Mouse (Mus musculus) layer of hippocampus, adult 9-11 months (tissue): ENCODE measurements at regions not wholly inside any gene's neighbourhood (a gene's known extent, or its start where the extent isn't known, plus 50 kb on each side); places are given as distances from the start of the nearest gene placed in this dataset.
A peak's percentile ranks its signal among the peaks of the same experiment; 100 is the strongest.

Source experiments
- DNase-seq: peaks from one replicate; pipeline ENCODE4 v3.0.0; 2022

DNA sequence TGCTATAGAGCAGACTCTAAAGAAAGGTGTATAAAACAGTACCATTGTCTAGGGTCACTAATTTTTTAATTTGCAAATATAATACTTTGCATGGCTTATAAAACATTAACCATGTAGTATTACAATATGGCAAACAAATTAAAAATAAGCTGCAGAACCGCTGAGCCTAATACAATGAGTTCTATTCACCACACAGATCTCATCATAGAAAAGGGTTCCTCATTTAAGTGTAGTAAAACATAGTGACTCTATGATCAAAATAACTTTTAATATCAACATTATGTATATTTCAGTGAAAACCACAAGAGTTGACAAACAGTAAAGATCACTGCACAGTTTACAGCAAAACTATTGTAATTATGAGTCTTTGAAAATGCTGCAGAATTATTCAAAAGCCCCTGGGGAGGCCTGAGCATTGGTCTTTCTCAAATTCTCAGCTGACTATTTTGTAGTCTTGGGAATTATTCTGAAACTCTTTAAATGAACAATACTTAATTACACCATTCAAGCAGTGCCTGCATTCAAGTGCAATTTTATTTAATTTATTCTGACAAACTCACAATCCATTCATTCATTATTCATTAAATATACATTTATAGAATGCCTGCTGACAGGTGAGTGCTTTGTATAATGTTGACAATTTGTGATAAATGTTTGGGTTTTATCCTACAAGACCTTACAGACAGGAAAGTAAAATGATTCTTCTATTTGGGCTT, 60.3 kb downstream of the Pcdh20 start:
- no peak for DNase-seq

DNA sequence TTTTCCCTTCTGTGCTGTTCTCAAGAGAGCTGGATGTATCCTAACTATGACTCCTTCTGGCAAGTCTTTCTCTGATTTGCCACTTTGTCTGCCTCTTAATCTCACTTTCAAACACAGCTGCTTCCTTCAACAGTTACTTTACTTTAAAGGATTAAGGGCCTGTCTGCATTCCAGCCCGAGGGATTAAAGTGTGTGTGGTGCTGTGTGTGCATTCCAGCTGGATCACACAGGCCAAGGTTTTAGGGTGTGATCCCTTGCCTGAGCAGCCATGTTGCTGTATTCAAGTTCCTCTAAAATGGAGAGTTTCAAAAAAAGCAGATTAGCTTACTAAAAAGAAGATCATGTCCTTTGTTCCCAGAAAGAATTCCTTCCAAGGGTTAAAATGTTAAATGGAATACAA, 71.9 kb downstream of the Pcdh20 start:
- no peak for DNase-seq

DNA sequence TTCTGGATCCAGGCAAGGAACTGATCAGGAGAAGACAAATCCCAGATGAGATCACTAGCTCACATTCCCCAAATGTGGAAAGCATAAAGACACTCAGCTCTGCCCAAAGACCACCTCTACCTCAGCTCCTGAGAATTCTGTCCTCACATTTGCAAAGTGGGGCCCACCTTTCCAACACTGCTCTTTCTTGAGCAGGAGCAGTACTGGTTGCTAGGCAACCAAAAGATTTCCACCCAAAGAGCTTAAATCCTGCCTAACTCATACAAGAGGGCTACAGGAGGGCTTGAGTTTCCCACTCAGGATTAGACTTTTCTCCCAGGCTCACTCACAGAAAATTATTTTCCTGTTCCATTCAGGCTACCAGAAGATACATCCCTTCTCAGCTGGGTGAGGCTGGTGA, 74.0 kb downstream of the Pcdh20 start:
- DNase-seq = no peak

- no peak for DNase-seq
These were observed 76.2 kb downstream of the Pcdh20 start for GRCm38 (mm10) chr14:88395016-88395415.

GRCm38 (mm10) chr14:88384553-88384952, 86.6 kb downstream of the Pcdh20 start:
- no peak for DNase-seq

DNA sequence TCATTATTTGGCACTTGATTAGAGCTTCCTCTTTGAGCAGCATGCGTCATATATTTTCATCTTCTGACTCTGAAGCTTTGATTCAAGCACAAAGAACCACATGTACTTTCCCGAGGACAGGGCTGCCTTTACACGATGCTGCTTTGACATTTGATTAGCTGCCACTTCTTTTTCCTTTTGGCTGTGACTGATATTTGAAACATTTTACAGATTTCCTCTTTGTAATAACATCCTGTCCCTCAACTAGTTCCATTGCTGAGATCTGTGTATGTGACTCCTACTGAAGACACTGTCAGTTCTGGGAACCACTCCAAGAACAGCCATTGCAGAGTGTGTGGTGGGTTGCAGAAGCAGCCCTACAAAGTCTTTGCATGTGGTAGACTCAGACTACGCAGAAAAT, 124.0 kb downstream of the Pcdh20 start:
- peak; percentile 90 for DNase-seq

DNA sequence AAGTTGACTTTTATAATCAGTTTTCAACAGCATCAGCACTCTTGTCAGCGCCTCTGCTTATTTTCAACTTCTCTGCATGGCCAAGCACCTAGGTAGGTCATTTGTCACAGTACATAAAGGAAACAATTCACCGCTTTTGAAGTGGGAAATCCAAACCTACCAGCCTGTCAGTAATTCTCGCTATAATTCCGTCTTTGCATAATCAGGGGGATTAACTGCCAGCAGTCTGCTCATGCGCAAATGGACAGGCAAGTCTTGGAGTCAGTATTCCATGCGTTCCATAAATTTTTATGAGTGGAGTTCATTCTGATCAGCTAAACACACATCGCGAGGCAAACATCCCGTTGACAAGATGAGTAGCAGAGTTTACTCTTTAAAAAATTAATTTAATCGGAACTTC, 133.9 kb downstream of the Pcdh20 start:
- no peak for DNase-seq

GRCm38 (mm10) chr14:88330613-88331012, 140.6 kb downstream of the Pcdh20 start:
- DNase-seq = no peak

GRCm38 (mm10) chr14:88326411-88326810, 144.8 kb downstream of the Pcdh20 start:
- DNase-seq = no peak

GRCm38 (mm10) chr14:88278327-88278726, 192.9 kb downstream of the Pcdh20 start:
- no peak for DNase-seq

GRCm38 (mm10) chr14:88264771-88265170, 206.4 kb downstream of the Pcdh20 start:
- DNase-seq = no peak

DNA sequence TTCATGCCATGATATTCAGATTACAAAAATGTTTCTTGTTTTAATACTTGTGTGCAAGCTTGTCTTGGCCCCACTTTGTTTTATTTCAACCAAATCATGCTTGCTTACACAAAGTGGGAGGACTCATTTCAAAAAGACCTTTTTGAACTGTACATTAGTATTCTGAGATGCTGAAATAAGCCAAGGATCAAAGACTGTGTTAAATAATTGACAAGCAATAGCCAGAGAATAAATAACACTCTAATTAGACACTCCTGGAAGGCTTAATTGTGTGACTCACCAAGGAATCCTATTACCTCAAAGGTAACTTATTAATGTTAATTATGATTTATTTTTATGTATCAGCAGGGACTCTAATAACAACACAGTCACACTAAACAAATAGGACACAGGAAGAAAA, 212.2 kb downstream of the Pcdh20 start:
- DNase-seq = no peak

GRCm38 (mm10) chr14:88255131-88255530, 216.1 kb downstream of the Pcdh20 start:
- no peak for DNase-seq
